Mouse (Mus musculus): Measurements from ENCODE around the gene Tmc8.
A peak's percentile ranks its signal among the peaks of the same experiment; 100 is the strongest.
"Not testable (repeated sequence)": the region's sequence is repeated elsewhere in the genome, so short reads cannot be mapped to it uniquely, and the experiment has no call there.

Gene Tmc8

DNA sequence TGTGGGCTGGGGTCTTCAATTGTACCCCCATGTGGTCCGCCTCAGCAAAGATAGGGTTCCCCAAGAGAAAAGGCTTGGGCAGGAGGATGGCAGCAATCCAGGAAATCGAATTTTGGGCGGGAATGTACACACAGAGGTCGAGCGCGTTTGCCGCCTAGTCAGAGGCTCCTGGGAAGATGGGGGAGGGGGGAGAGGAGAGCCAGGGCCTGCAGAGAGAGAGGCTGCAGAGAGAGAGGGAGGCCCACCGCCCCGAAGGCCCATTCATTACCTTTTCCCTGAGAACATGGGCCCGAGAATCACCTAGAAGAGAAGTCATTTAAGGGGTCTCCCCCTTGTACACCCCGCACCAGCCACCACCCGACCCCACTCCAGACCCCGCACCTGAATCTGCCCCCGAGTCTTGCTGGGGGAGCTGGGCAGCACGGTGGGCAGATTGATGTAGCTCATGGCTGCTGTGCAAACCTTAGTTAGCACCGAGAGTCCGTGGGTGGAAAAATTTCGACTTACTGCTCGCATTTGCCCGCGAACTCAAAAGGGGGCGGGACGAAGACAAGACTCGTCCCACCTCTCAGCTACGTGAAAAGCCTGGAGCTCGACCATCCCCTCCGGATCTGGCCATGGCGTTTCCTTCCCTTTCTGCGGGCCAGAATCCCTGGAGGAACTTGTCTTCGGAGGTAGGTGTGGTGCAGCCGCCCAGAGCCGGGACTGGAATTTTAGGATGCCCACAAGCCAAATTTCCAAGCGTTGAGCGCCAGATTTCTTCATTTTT, 43.6 kb downstream of the Tmc8 start, which contains the start of the genes Afmid and Tk1:
Afmid (plus strand) TSS at position 592 of the 769 bp plus-strand sequence.
Tk1 (minus strand) TSS at position 760 of the 769 bp plus-strand sequence.
- peak; percentile 61 for DNase-seq (ENCODE audit: low spot score)

DNA sequence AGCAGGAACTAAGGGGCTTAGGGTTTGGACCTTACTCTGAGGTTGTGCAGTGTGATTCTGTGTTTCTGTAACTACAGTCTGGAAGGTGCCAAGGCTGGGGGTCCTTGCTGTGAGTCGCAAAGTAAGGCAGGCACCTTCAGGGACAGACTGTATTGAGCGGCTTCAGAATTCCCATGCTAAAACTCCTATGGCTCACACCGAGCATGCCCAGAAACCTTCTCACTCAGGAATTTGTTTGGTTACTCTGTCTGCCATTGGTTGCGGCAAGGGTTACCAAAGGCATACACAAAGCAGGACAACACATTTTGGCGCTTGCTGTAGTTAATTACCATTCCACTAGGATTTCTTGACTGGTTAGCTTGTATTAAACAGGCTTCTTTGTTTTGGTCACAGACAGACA, 44.3 kb downstream of the Tmc8 start:
- DNase-seq (ENCODE audit: low spot score): peak; percentile 24

DNA sequence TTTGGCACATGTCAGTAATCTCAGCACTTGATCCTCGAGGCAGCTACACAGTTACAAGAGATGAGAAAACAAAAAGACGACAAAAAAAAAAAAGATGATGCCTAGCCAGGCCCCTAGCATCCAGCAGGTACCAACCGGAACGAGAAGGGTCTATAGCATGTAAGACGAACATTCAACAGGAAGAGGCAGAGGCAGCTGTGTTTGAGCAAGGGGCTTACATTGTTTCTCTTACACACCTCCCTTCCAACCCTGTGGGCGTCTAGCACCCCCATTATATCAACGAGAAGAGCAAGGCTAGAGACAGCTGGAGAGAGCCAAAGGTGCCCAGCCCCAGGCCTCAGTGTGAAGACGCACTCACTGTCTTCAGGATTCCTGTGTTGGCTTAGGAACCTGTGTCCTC, 45.0 kb downstream of the Tmc8 start:
- DNase-seq (ENCODE audit: low spot score): no peak

DNA sequence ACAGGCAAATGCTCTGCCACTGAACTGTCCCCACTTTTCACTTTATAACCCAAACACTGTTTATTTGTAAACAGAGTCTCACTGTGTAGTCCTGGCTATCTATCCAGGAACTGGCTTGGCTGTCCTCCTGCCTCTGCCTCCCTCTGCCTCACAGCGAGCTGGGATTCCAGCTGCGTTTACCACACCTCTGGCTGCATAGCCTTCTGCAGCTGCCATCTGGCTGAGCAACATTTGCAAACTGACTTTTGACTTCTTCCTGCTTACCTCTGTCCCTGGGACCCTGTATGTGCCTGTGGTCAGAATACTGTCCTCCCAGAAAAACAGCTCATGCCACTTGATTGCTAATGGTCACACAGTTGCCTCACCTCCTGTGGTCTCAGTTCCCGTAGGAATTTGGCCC, 45.5 kb downstream of the Tmc8 start:
- no peak for DNase-seq (ENCODE audit: low spot score)

DNA sequence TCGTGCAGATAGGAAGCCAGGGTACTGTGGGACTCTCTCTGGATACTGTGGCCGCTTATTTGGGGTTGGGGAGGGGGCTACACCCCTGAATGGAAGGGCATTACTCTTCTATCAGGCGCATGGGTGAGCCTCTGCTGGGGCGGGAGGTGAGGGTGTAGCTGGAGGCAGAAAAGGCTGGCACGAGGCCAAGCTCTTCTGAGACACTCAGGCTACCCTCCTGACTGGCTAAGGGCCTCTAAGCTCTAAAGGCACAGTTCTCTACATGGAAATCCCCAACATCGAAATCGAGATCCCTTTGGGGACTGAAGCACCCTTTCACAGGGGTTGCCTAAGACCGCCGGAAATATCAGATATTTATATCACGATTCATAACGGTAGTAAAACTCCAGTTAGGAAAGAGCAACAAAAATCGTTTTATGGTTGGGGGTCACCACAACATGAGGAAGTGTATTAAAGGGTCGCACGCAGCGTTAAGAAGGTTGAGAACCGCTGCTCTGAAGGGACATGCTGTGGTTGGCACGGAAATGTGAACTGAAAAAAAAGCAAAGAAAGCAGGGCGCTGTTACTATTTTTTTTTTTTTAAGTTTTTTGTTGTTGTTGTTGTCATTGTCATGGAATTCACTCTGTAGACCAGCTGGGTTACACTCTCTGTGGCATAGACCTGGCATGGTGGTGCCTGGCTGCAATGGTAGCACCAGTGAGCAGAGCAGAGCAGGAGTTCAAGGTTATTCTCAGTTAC, 46.4 kb downstream of the Tmc8 start:
- no peak for DNase-seq (ENCODE audit: low spot score)

DNA sequence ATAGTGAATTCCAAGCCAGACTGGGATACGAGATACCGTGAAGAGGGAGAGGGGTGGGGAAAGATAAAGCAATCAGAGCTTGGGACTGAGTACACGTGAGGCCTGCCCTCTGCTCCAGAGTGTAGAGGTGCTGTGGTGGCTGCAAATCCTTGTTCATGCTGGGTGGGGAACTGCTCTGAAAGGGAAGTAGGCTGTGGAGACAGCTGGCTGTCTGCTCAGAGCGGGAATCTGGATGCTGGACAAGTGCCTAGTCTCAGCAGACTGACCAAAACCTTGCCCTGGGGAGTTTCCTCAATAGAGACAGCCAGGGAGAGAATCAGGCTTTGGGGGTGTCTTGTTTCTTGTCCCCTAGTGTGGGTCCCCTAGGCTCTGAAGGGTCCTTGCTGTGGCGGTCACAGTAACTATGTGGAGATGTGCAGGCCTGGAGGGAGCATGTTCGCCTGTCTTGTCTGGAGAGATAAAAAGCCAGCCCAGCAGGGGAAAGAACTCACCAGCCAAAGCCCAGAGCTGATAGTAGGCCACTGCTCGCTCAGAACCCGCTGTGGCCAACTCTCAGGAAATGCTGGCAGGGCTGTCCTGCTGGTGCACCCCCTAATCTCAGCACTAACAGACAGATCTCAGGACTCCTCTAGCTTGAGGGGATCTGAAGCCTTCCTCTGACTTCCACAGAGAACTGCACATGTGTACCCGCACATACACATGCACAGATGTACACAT, 47.2 kb downstream of the Tmc8 start:
- DNase-seq (ENCODE audit: low spot score): no peak

DNA sequence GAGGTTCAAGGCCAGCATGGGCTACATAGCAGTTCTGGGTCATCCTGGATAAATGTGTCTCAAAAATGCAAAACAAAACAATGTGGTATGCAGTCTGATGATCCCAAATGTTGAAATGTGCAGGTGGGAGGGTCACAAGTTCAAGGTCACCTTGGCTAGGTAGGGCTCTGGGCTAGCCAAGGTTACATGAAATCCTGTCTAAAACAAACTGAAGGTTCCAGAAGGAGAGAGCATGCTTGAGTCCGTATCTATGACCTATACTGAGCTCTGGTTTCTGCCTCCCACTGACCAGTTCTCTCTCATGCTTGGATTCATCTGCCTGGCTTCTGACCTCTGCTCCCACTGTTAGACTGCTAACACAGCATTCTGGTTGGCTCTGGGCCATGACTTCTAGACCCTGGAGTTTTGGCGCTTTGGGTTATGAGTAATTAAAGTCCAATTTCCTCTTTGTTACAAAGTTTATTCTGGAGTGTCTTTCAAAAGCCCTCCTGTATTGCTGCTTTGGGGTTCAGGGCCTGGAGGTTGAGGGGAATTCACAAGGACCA, 47.9 kb downstream of the Tmc8 start:
- DNase-seq (ENCODE audit: low spot score): no peak

DNA sequence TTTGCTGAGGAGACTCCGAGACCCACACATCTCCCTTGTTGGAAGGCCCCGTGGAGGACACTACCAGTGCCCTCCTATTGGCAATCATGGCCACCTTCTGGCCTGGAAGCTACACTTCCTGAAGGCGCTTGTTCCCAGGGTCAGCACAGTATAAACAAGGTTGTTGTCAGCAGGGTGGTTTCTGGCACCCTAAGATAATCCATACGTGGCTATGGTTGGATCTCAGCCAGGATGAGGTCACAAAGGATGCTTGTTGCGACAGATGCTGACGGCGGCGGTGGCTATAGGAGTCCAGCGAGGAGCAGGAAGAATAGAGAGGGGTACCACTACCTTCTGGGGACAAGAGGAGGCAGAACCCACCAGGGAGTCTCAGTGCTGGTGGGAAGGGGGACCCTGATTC, 48.5 kb downstream of the Tmc8 start:
- no peak for DNase-seq (ENCODE audit: low spot score)

DNA sequence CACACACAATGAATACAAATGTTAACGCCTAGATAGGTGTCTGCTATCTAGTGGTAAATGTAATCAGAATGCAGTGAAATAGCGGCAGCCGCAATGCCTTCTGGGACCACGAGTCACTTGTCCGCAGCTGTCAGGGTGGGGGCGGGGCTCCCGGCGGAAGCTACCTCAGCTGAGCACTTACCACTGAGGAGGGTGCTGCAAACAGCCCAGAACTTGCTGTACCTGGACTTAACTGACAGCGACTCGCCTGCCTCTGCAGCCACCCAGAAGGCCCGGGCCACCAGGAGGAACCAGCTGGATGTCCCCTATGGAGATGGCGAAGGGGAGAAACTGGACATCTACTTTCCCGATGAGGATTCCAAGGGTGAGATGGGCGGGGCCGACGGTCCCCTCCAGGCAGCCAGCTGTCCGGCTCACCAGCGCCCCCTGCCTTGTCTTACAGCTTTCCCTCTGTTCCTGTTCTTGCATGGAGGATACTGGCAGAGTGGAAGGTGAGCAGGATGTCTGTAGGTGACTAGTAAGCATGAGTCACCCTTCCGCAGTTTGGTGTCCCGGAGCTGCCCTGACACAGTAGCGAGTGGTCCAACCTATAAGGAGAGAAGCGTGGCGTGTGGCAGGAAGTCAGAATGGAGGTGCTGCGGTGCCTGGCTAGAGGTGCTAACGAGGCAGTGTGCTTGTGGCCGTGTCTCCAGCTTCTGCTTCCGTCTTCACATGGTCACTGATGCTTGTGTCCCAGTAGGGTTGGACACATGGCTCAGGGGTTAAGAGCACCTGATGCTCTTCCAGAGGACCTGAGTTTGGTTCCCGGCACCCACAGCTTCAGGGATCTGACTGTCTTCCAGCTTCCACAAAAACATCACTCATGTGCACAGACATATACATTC, 50.5 kb downstream of the Tmc8 start:
- DNase-seq (ENCODE audit: low spot score): peak; percentile 73

DNA sequence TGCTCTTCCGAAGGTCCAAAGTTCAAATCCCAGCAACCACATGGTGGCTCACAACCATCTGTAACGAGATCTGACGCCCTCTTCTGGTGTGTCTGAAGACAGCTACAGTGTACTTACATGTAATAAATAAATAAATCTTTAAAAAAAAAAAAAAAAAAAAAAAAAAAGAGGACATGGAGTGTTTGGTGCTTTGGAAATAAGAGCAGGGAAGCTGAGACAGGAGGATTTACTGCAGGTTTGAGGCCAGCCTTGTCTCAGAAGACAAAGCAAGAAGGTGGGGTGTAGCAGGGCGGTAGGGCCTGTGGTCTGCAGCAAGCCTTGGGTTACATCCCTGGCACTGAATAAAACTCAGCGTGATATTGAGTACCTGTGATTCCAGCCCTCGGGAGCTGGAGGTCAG, 51.6 kb downstream of the Tmc8 start:
- not testable (repeated sequence) for DNase-seq (ENCODE audit: low spot score)

DNA sequence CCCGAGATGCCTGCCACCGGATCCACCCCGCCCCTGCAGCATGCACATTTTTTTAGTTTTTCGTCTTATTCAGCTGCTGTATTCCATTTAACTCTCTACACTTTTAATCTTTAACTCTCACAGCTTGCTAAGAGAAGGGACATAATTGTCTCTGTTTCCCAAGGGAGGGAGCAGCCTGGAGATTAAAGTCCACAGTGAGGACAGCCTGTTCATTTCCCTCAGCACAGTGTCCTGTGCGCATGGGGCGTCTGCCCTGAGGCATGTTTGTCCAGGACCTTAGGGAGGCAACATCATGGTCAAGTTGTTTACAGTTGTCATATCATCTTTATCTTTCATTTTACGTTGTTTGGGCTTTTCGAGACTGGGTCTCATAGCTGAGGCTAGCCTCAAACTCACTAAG, 52.2 kb downstream of the Tmc8 start:
- DNase-seq (ENCODE audit: low spot score): no peak

DNA sequence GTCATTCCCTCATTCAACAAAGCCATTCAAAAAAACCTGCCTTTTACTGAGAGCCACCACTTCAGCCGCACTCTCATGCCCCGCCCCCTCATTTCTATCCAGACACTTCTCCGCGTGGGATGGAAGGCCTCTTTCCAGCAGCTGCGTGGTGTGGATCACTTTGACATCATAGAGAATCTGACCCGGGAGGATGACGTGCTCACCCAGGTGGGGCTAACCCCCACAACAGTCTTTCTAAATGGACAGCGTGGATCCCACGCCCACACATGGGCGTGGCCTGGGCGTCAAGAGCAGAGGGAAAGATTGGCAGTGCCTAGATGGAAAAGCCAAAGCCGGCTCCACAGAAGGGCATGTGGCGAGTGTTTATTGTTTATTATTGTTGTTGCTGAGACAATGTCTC, 54.4 kb downstream of the Tmc8 start:
- DNase-seq (ENCODE audit: low spot score): no peak

DNA sequence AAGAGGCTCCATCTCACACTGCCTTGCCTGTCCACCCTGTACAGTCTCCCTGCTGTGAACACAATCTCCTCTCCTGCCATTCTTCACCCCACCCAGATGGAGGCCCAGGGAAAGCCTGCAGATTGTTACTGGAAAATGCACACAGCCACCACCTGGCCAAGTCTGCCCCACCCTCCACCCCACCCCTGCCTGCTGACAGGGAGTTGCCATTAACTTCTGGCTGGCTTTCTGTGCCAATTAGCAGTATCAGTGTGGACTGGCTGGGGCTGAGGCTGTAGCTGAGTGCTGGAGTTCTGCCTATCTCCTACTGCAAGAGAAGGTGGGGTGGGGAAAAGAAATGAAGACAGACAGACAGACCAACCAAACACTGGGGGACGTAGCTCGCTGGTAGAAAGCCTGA, 56.7 kb downstream of the Tmc8 start:
- no peak for DNase-seq (ENCODE audit: low spot score)

DNA sequence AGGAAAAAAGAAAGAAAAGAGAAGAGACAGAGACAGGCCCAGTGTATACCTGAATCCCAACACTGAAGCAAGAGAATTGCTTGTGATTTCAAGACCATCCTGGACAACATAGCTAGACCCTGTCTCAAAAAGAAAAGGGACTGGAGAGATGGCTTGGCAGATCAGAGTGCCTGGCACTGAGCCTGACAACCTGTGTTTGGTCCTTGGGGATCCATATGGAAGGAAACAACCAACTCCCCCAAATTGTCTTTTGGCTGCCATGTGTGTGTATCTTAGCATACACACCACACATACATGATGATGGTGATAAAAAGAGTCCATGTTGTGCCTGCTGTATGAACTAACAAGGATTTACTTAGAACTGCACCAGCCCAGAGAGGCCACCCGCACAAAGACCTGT, 57.1 kb downstream of the Tmc8 start:
- DNase-seq (ENCODE audit: low spot score): no peak

DNA sequence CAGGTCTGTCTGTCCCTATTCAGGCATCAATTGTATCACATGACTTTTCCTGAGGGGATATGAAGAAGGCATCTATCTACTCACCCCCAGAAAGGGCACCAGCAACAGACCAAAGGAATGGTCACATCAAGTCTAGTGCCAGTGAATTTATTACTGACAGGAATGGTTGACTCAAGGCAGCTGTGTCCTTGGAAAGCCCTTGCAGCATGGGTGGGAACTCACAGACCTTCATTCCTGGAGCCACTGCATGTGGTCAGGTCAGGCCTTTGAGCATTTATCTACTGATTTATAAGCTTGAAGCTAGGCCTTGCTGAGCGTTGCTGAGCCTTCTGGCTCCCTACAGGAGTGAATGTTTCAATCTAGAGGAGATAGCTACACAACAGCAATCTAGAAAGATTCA, 59.0 kb downstream of the Tmc8 start:
- DNase-seq (ENCODE audit: low spot score): no peak
